Mouse (Mus musculus): ENCODE results near the gene Zfp652. TPM values are rescaled to one million over a fixed set of nuclear protein-coding genes. Genes with fewer than 3 reads are reported as not detected.

The Zfp652 gene
- polyA plus RNA-seq, 1 experiment from 2014 or later = 13.6 TPM

- Histone ChIP-seq H3K4me3 (ENCODE audit: low read depth, low read length) (no peak overlapping the region), H3K9me3 (ENCODE audit: low read depth, low read length) (no peaks in the 10 kb centered on the region), H3K9ac (no peak overlapping the region), H3K4me1 (ENCODE audit: insufficient read depth) (no peaks in the 10 kb centered on the region), H3K27me3 (ENCODE audit: insufficient read depth, low read length) (no peaks in the 10 kb centered on the region), H3K36me3 (ENCODE audit: insufficient read depth) (no peaks in the 10 kb centered on the region), H3K27ac (ENCODE audit: low read depth) (no peak overlapping the region), H3K4me2 (no peak overlapping the region)
- TF ChIP-seq CTCF (IDR thresholded peaks at IDR 0.05; ENCODE audit: low read depth) = no peak
- DNase-seq (no peak), ATAC-seq (ENCODE audit: insufficient read depth) (no peak)
- 88% methylated on average over 4 of the region's 4 CpGs for WGBS
These were observed 12.0 kb downstream of the Zfp652 start for GRCm38 (mm10) chr11:95724466-95724865.

- no peak for TF ChIP-seq CTCF (IDR thresholded peaks at IDR 0.05; ENCODE audit: low read depth)
- no peak overlapping the region for H3K4me2 ChIP-seq
- H3K9ac ChIP-seq = no peak overlapping the region
- no peaks in the 10 kb centered on the region for H3K27me3 ChIP-seq (ENCODE audit: insufficient read depth, low read length)
- no peak overlapping the region for H3K27ac ChIP-seq (ENCODE audit: low read depth)
- H3K36me3 ChIP-seq (ENCODE audit: insufficient read depth) = no peaks in the 10 kb centered on the region
- DNase-seq (no peak), ATAC-seq (ENCODE audit: insufficient read depth) (no peak)
- H3K4me3 ChIP-seq (ENCODE audit: low read depth, low read length) = no peak overlapping the region
- no peaks in the 10 kb centered on the region for H3K9me3 ChIP-seq (ENCODE audit: low read depth, low read length)
- H3K4me1 ChIP-seq (ENCODE audit: insufficient read depth) = no peaks in the 10 kb centered on the region
- WGBS = 78% methylated on average over 4 of the region's 4 CpGs
These were observed 13.7 kb downstream of the Zfp652 start for GRCm38 (mm10) chr11:95726156-95726555.

- H3K9ac ChIP-seq = no peak overlapping the region
- no peak for TF ChIP-seq CTCF (IDR thresholded peaks at IDR 0.05; ENCODE audit: low read depth)
- ATAC-seq (ENCODE audit: insufficient read depth) = no peak
- H3K4me1 ChIP-seq (ENCODE audit: insufficient read depth) = no peaks in the 10 kb centered on the region
- no peak overlapping the region for H3K4me2 ChIP-seq
- 83% methylated on average over 5 of the region's 5 CpGs for WGBS
- no peak for DNase-seq
- no peaks in the 10 kb centered on the region for H3K27me3 ChIP-seq (ENCODE audit: insufficient read depth, low read length)
- no peak overlapping the region for H3K27ac ChIP-seq (ENCODE audit: low read depth)
- H3K9me3 ChIP-seq (ENCODE audit: low read depth, low read length) = no peaks in the 10 kb centered on the region
- no peak overlapping the region for H3K4me3 ChIP-seq (ENCODE audit: low read depth, low read length)
- no peaks in the 10 kb centered on the region for H3K36me3 ChIP-seq (ENCODE audit: insufficient read depth)
These were observed 15.5 kb downstream of the Zfp652 start for GRCm38 (mm10) chr11:95727947-95728346.

GRCm38 (mm10) chr11:95728916-95729907 is 16.7 kb downstream of the Zfp652 start:
- Histone ChIP-seq H3K9ac (no peak overlapping the region), H3K9me3 (ENCODE audit: low read depth, low read length) (no peaks in the 10 kb centered on the region), H3K4me2 (no peak overlapping the region), H3K27ac (ENCODE audit: low read depth) (no peak overlapping the region), H3K4me3 (ENCODE audit: low read depth, low read length) (no peak overlapping the region), H3K4me1 (ENCODE audit: insufficient read depth) (no peaks in the 10 kb centered on the region), H3K36me3 (ENCODE audit: insufficient read depth) (no peaks in the 10 kb centered on the region), H3K27me3 (ENCODE audit: insufficient read depth, low read length) (no peaks in the 10 kb centered on the region)
- WGBS = 83% methylated on average over 12 of the region's 12 CpGs
- ATAC-seq (ENCODE audit: insufficient read depth) (no peak), DNase-seq (no peak)
- no peak for TF ChIP-seq CTCF (IDR thresholded peaks at IDR 0.05; ENCODE audit: low read depth)

GRCm38 (mm10) chr11:95734485-95734884 is 22.0 kb downstream of the Zfp652 start:
- no peak for TF ChIP-seq CTCF (IDR thresholded peaks at IDR 0.05; ENCODE audit: low read depth)
- DNase-seq = no peak
- Histone ChIP-seq H3K9me3 (ENCODE audit: low read depth, low read length) (no peaks in the 10 kb centered on the region), H3K27ac (ENCODE audit: low read depth) (no peak overlapping the region), H3K9ac (no peak overlapping the region), H3K36me3 (ENCODE audit: insufficient read depth) (no peaks in the 10 kb centered on the region), H3K4me3 (ENCODE audit: low read depth, low read length) (no peak overlapping the region), H3K27me3 (ENCODE audit: insufficient read depth, low read length) (no peaks in the 10 kb centered on the region), H3K4me1 (ENCODE audit: insufficient read depth) (no peaks in the 10 kb centered on the region), H3K4me2 (no peak overlapping the region)
- no peak for ATAC-seq (ENCODE audit: insufficient read depth)
- 94% methylated on average over 2 of the region's 2 CpGs for WGBS

- H3K4me1 ChIP-seq (ENCODE audit: insufficient read depth) = no peaks in the 10 kb centered on the region
- DNase-seq (no peak), ATAC-seq (ENCODE audit: insufficient read depth) (no peak)
- H3K4me2 ChIP-seq = no peak overlapping the region
- no peak overlapping the region for H3K4me3 ChIP-seq (ENCODE audit: low read depth, low read length)
- H3K9ac ChIP-seq = no peak overlapping the region
- H3K27me3 ChIP-seq (ENCODE audit: insufficient read depth, low read length) = no peaks in the 10 kb centered on the region
- no peak overlapping the region for H3K27ac ChIP-seq (ENCODE audit: low read depth)
- 75% methylated on average over 3 of the region's 3 CpGs for WGBS
- no peaks in the 10 kb centered on the region for H3K36me3 ChIP-seq (ENCODE audit: insufficient read depth)
- TF ChIP-seq CTCF (IDR thresholded peaks at IDR 0.05; ENCODE audit: low read depth) = no peak
- H3K9me3 ChIP-seq (ENCODE audit: low read depth, low read length) = no peaks in the 10 kb centered on the region
These were observed 25.3 kb downstream of the Zfp652 start for GRCm38 (mm10) chr11:95737811-95738210.

GRCm38 (mm10) chr11:95744521-95744920 is 32.0 kb downstream of the Zfp652 start:
- no peaks in the 10 kb centered on the region for H3K4me1 ChIP-seq (ENCODE audit: insufficient read depth)
- no peak overlapping the region for H3K27ac ChIP-seq (ENCODE audit: low read depth)
- no peak overlapping the region for H3K9ac ChIP-seq
- ATAC-seq (ENCODE audit: insufficient read depth) = no peak
- DNase-seq = no peak
- H3K4me2 ChIP-seq = no peak overlapping the region
- H3K4me3 ChIP-seq (ENCODE audit: low read depth, low read length) = no peak overlapping the region
- 74% methylated on average over 2 of the region's 2 CpGs for WGBS
- peaks cover 9% of the 10 kb centered on the region for H3K36me3 ChIP-seq (ENCODE audit: insufficient read depth)
- TF ChIP-seq CTCF (IDR thresholded peaks at IDR 0.05; ENCODE audit: low read depth) = no peak
- no peaks in the 10 kb centered on the region for H3K27me3 ChIP-seq (ENCODE audit: insufficient read depth, low read length)
- no peaks in the 10 kb centered on the region for H3K9me3 ChIP-seq (ENCODE audit: low read depth, low read length)

Measured in lung, embryonic 14.5 days (tissue).